Mouse (Mus musculus) heart, embryonic 12.5 days (tissue): ENCODE data around the gene Pip5k1b. TPM values are rescaled to one million over a fixed set of nuclear protein-coding genes. Genes with fewer than 3 reads are reported as not detected.

Experiments
- ATAC-seq: fragments of 200-750 bp; cut with Nextera tagmentation; 2 replicates; pipeline ENCODE4 v1.8.0; 2017; ENCODE audit warnings: moderate TSS enrichment, moderate library complexity; ENCODE audit not compliant: insufficient number of reproducible peaks, low FRiP score
- H3K27ac ChIP-seq: fragments of 300-500 bp; sonication (generic); 2 replicates; pipeline ENCODE4 v1.5.1; 2016; ENCODE audit warnings: mild to moderate bottlenecking, moderate library complexity; ENCODE audit not compliant: poor library complexity, severe bottlenecking
- H3K27me3 ChIP-seq: fragments of 300-500 bp; sonication (generic); replicated peaks from 2 replicates; pipeline ENCODE4 v1.6.1; 2016; ENCODE audit warnings: mild to moderate bottlenecking, moderate library complexity
- H3K36me3 ChIP-seq: fragments of 300-500 bp; sonication (generic); 2 replicates; pipeline ENCODE4 v1.6.1; 2016; ENCODE audit warnings: mild to moderate bottlenecking, moderate library complexity
- H3K4me1 ChIP-seq: fragments of 300-500 bp; sonication (generic); replicated peaks from 2 replicates; pipeline ENCODE4 v1.6.1; 2016; ENCODE audit warnings: mild to moderate bottlenecking
- H3K4me2 ChIP-seq: fragments of 300-500 bp; sonication (generic); 2 replicates; pipeline ENCODE4 v1.6.1; 2016; ENCODE audit warnings: mild to moderate bottlenecking, moderate library complexity
- H3K4me3 ChIP-seq: fragments of 300-500 bp; sonication (generic); 2 replicates; pipeline ENCODE4 v1.5.1; 2016; ENCODE audit warnings: mild to moderate bottlenecking
- H3K9ac ChIP-seq: fragments of 300-500 bp; sonication (generic); 2 replicates; pipeline ENCODE4 v1.6.1; 2016; ENCODE audit warnings: mild to moderate bottlenecking, moderate library complexity
- H3K9me3 ChIP-seq: fragments of 300-500 bp; sonication (generic); replicated peaks from 2 replicates; pipeline ENCODE4 v1.6.1; 2016; ENCODE audit warnings: mild to moderate bottlenecking, moderate library complexity
- WGBS: fragments of 180-500 bp; shearing (Covaris S2); methylation state at CpG from one replicate; pipeline ENCODE4 v1.1.7; 2016; 5-methylcytosine and 5-hydroxymethylcytosine counted together
- polyA plus RNA-seq: library from polyadenylated mRNA; unstranded; fragments of >200 nt; fragmentation: Nextera tagmentation; extraction: Ambion mirVana; gene quantifications from 2 replicates; pipeline ENCODE4 v1.2.1, GENCODE M21; 2016

Gene Pip5k1b
- polyA plus RNA-seq, 1 experiment from 2014 or later, result 9.4 TPM

GRCm38 (mm10) chr19:24330366-24330765 lies 225.3 kb downstream of the Pip5k1b start:
- peaks cover 5% of the 10 kb centered on the region; the same call in 1 of the 2 replicates for H3K4me1 ChIP-seq
- no peak overlapping the region for H3K4me2 ChIP-seq
- no peak for ATAC-seq
- no peaks in the 10 kb centered on the region for H3K27me3 ChIP-seq
- no peaks in the 10 kb centered on the region for H3K9me3 ChIP-seq
- no peak overlapping the region for H3K9ac ChIP-seq
- no peak overlapping the region for H3K27ac ChIP-seq
- H3K4me3 ChIP-seq, result no peak overlapping the region
- no peaks in the 10 kb centered on the region for H3K36me3 ChIP-seq
- 77% methylated on average over 2 of the region's 2 CpGs for WGBS

- ATAC-seq, result no peak
- no peaks in the 10 kb centered on the region for H3K36me3 ChIP-seq
- H3K4me3 ChIP-seq, result no peak overlapping the region
- H3K27ac ChIP-seq, result no peak overlapping the region
- no peak overlapping the region for H3K4me2 ChIP-seq
- H3K4me1 ChIP-seq, result peaks cover 19% of the 10 kb centered on the region
- WGBS, result 53% methylated on average over 2 of the region's 2 CpGs
- no peak overlapping the region for H3K9ac ChIP-seq
- no peaks in the 10 kb centered on the region for H3K9me3 ChIP-seq
- H3K27me3 ChIP-seq, result no peaks in the 10 kb centered on the region
Measured at GRCm38 (mm10) chr19:24327921-24328320, 227.8 kb downstream of the Pip5k1b start.

GRCm38 (mm10) chr19:24326969-24327368 lies 228.7 kb downstream of the Pip5k1b start:
- peaks cover 20% of the 10 kb centered on the region for H3K4me1 ChIP-seq
- H3K36me3 ChIP-seq, result no peaks in the 10 kb centered on the region
- H3K4me3 ChIP-seq, result no peak overlapping the region
- WGBS, result 40% methylated on average over 1 of the region's 1 CpGs
- no peaks in the 10 kb centered on the region for H3K9me3 ChIP-seq
- no peak overlapping the region for H3K9ac ChIP-seq
- no peaks in the 10 kb centered on the region for H3K27me3 ChIP-seq
- H3K27ac ChIP-seq, result no peak overlapping the region
- ATAC-seq, result no peak
- no peak overlapping the region for H3K4me2 ChIP-seq

GRCm38 (mm10) chr19:24325692-24326091 lies 230.0 kb downstream of the Pip5k1b start:
- H3K9me3 ChIP-seq, result no peaks in the 10 kb centered on the region
- H3K4me2 ChIP-seq, result no peak overlapping the region
- H3K27me3 ChIP-seq, result no peaks in the 10 kb centered on the region
- H3K9ac ChIP-seq, result no peak overlapping the region
- H3K36me3 ChIP-seq, result no peaks in the 10 kb centered on the region
- no peak overlapping the region for H3K4me3 ChIP-seq
- H3K27ac ChIP-seq, result no peak overlapping the region
- no peak for ATAC-seq
- H3K4me1 ChIP-seq, result peaks cover 31% of the 10 kb centered on the region
- WGBS, result 67% methylated on average over 6 of the region's 6 CpGs

- H3K9ac ChIP-seq, result no peak overlapping the region
- H3K4me3 ChIP-seq, result no peak overlapping the region
- H3K4me1 ChIP-seq, result peaks cover 34% of the 10 kb centered on the region
- H3K4me2 ChIP-seq, result no peak overlapping the region
- WGBS, result 54% methylated on average over 10 of the region's 10 CpGs
- H3K27ac ChIP-seq, result peak overlapping the region; percentile 31; the same call in 1 of the 2 replicates
- no peak for ATAC-seq
- no peaks in the 10 kb centered on the region for H3K27me3 ChIP-seq
- H3K36me3 ChIP-seq, result no peaks in the 10 kb centered on the region
- no peaks in the 10 kb centered on the region for H3K9me3 ChIP-seq
Measured at GRCm38 (mm10) chr19:24323841-24324613, 231.6 kb downstream of the Pip5k1b start.

- Histone ChIP-seq H3K27ac (peak overlapping the region; percentile 15), H3K9ac (no peak overlapping the region)
Measured at GRCm38 (mm10) chr19:24321900-24322311, 233.8 kb downstream of the Pip5k1b start.

GRCm38 (mm10) chr19:24321211-24321899 lies 234.3 kb downstream of the Pip5k1b start:
- no peak for ATAC-seq
- no peaks in the 10 kb centered on the region for H3K36me3 ChIP-seq
- no peaks in the 10 kb centered on the region for H3K27me3 ChIP-seq
- no peak overlapping the region for H3K4me3 ChIP-seq
- H3K27ac ChIP-seq, result peak overlapping the region; percentile 33
- H3K4me2 ChIP-seq, result no peak overlapping the region
- peaks cover 41% of the 10 kb centered on the region for H3K4me1 ChIP-seq
- no peak overlapping the region for H3K9ac ChIP-seq
- H3K9me3 ChIP-seq, result no peaks in the 10 kb centered on the region
- 81% methylated on average over 6 of the region's 6 CpGs for WGBS

More at GRCm38 (mm10) chr19:24321900-24322311, 233.8 kb downstream of the Pip5k1b start:
- no peaks in the 10 kb centered on the region for H3K36me3 ChIP-seq
- 67% methylated on average over 8 of the region's 8 CpGs for WGBS
- no peak overlapping the region for H3K4me3 ChIP-seq
- H3K4me2 ChIP-seq, result no peak overlapping the region
- no peak for ATAC-seq
- no peaks in the 10 kb centered on the region for H3K9me3 ChIP-seq
- no peaks in the 10 kb centered on the region for H3K27me3 ChIP-seq
- H3K4me1 ChIP-seq, result peaks cover 40% of the 10 kb centered on the region

- peaks cover 43% of the 10 kb centered on the region for H3K4me1 ChIP-seq
- no peaks in the 10 kb centered on the region for H3K9me3 ChIP-seq
- no peaks in the 10 kb centered on the region for H3K36me3 ChIP-seq
- no peak overlapping the region for H3K4me2 ChIP-seq
- 78% methylated on average over 10 of the region's 10 CpGs for WGBS
- no peak overlapping the region for H3K9ac ChIP-seq
- H3K27ac ChIP-seq, result no peak overlapping the region
- H3K27me3 ChIP-seq, result no peaks in the 10 kb centered on the region
- no peak for ATAC-seq
- H3K4me3 ChIP-seq, result no peak overlapping the region
Measured at GRCm38 (mm10) chr19:24318172-24318571, 237.5 kb downstream of the Pip5k1b start.

GRCm38 (mm10) chr19:24317731-24318130 lies 237.9 kb downstream of the Pip5k1b start:
- H3K27me3 ChIP-seq, result no peaks in the 10 kb centered on the region
- WGBS, result 89% methylated on average over 2 of the region's 2 CpGs
- no peak overlapping the region for H3K27ac ChIP-seq
- H3K9ac ChIP-seq, result no peak overlapping the region
- no peak overlapping the region for H3K4me2 ChIP-seq
- H3K9me3 ChIP-seq, result no peaks in the 10 kb centered on the region
- ATAC-seq, result no peak
- no peaks in the 10 kb centered on the region for H3K36me3 ChIP-seq
- H3K4me1 ChIP-seq, result peaks cover 43% of the 10 kb centered on the region
- no peak overlapping the region for H3K4me3 ChIP-seq

GRCm38 (mm10) chr19:24317038-24317591 lies 238.6 kb downstream of the Pip5k1b start:
- ATAC-seq, result no peak
- H3K27ac ChIP-seq, result no peak overlapping the region
- no peaks in the 10 kb centered on the region for H3K9me3 ChIP-seq
- H3K4me2 ChIP-seq, result no peak overlapping the region
- H3K27me3 ChIP-seq, result no peaks in the 10 kb centered on the region
- no peaks in the 10 kb centered on the region for H3K36me3 ChIP-seq
- no peak overlapping the region for H3K4me3 ChIP-seq
- WGBS, result 64% methylated on average over 15 of the region's 15 CpGs
- H3K4me1 ChIP-seq, result peaks cover 43% of the 10 kb centered on the region
- H3K9ac ChIP-seq, result no peak overlapping the region

- Histone ChIP-seq H3K27ac (no peak overlapping the region), H3K9ac (no peak overlapping the region), H3K4me1 (peaks cover 39% of the 10 kb centered on the region), H3K27me3 (no peaks in the 10 kb centered on the region), H3K36me3 (0 out of 2 replicates have a peak, but pooled peaks cover 1% of the 10 kb centered on the region), H3K4me3 (no peak overlapping the region), H3K9me3 (no peaks in the 10 kb centered on the region), H3K4me2 (no peak overlapping the region)
- WGBS, result 62% methylated on average over 9 of the region's 9 CpGs
- ATAC-seq, result no peak
Measured at GRCm38 (mm10) chr19:24316060-24316725, 239.5 kb downstream of the Pip5k1b start.
